In genomic region chr14:34002358-34002757, GRCm38 (mm10) we compare ENCODE assay signal across 29 mouse cellular contexts. TPM values are rescaled to one million over a fixed set of nuclear protein-coding genes. Genes with fewer than 3 reads are reported as not detected.
DNase-seq lines count a peak whose midpoint lies in the region; ATAC-seq and TF ChIP-seq lines count a peak whose summit lies in the region.
"Had no signal": no experiment of that assay in that cellular context is flagged by ENCODE, and none has a peak within 500 bp of the region (broad histone marks: within the 10 kb centered on the region; RNA-seq: fewer than 3 reads in every experiment).

No protein-coding gene starts in this region.

- intact Hi-C loops in heart, postnatal 10 days (cut with DNase I): no loop called here

- H3K4me3 ChIP-seq in intestine, embryonic 14.5 days (ENCODE audit: low read depth, low read length): no peak overlapping the region
- no peak overlapping the region for H3K4me3 ChIP-seq in intestine, embryonic 16.5 days (ENCODE audit: low read length)
- no peak overlapping the region for H3K4me3 ChIP-seq in midbrain, embryonic 10.5 days
- no peak overlapping the region for H3K4me3 ChIP-seq in midbrain, postnatal 0 days (ENCODE audit: low read depth, low read length)
- H3K4me3 ChIP-seq: embryonic facial prominence, embryonic 10.5 days; embryonic facial prominence, embryonic 12.5 days; forebrain, embryonic 13.5 days had no signal

- no peak overlapping the region for H3K4me2 ChIP-seq in intestine, embryonic 14.5 days (ENCODE audit: low read length)
- no peak overlapping the region for H3K4me2 ChIP-seq in intestine, embryonic 16.5 days (ENCODE audit: low read depth, low read length)
- no peak overlapping the region for H3K4me2 ChIP-seq in midbrain, postnatal 0 days (ENCODE audit: low read depth, low read length, poor library complexity, severe bottlenecking)
- H3K4me2 ChIP-seq: embryonic facial prominence, embryonic 12.5 days; forebrain, embryonic 13.5 days had no signal

- WGBS in intestine, embryonic 14.5 days: 79% methylated on average over 5 of the region's 5 CpGs
- 82% methylated on average over 5 of the region's 5 CpGs for WGBS in intestine, embryonic 16.5 days
- 96% methylated on average over 5 of the region's 5 CpGs for WGBS in midbrain, embryonic 10.5 days
- 91% methylated on average over 5 of the region's 5 CpGs for whole genome bisulfite sequencing in midbrain, postnatal 0 days

- H3K27ac ChIP-seq in intestine, embryonic 14.5 days (ENCODE audit: low read depth): no peak overlapping the region
- no peak overlapping the region for H3K27ac ChIP-seq in intestine, embryonic 16.5 days (ENCODE audit: low read length)
- H3K27ac ChIP-seq in midbrain, embryonic 10.5 days (replicated peaks): no peak overlapping the region
- no peak overlapping the region for H3K27ac ChIP-seq in midbrain, postnatal 0 days (ENCODE audit: low read depth, low read length)
- H3K27ac ChIP-seq: embryonic facial prominence, embryonic 10.5 days; embryonic facial prominence, embryonic 12.5 days; forebrain, embryonic 13.5 days had no signal

- TF ChIP-seq CTCF in midbrain, postnatal 0 days (IDR thresholded peaks at IDR 0.05): no peak

- H3K36me3 ChIP-seq in intestine, embryonic 14.5 days (ENCODE audit: control insufficient read depth, insufficient read depth, low read length): no peaks in the 10 kb centered on the region
- no peaks in the 10 kb centered on the region for H3K36me3 ChIP-seq in intestine, embryonic 16.5 days (ENCODE audit: control insufficient read depth, insufficient read depth, low read length)
- H3K36me3 ChIP-seq in midbrain, embryonic 10.5 days: no peaks in the 10 kb centered on the region
- no peaks in the 10 kb centered on the region for H3K36me3 ChIP-seq in midbrain, postnatal 0 days (ENCODE audit: insufficient read depth, low read length)
- H3K36me3 ChIP-seq: embryonic facial prominence, embryonic 10.5 days; embryonic facial prominence, embryonic 12.5 days; G1E had no signal

- ATAC-seq in intestine, embryonic 14.5 days (replicated peaks; ENCODE audit: low FRiP score, low TSS enrichment, low read depth): no peak
- no peak for ATAC-seq in intestine, embryonic 16.5 days
- ATAC-seq in midbrain, postnatal 0 days (ENCODE audit: low FRiP score): no peak
- ATAC-seq: activated CD4-positive, CD25-positive, alpha-beta regulatory T cell, adult 4 months; CD4-positive, CD25-positive, alpha-beta regulatory T cell, adult 4 months; forebrain, embryonic 13.5 days; Patski had no signal

- no peaks in the 10 kb centered on the region for H3K27me3 ChIP-seq in intestine, embryonic 14.5 days (replicated peaks; ENCODE audit: control insufficient read depth, insufficient read depth, low read length)
- no peaks in the 10 kb centered on the region for H3K27me3 ChIP-seq in intestine, embryonic 16.5 days (replicated peaks; ENCODE audit: control insufficient read depth, insufficient read depth, low read length)
- H3K27me3 ChIP-seq in midbrain, embryonic 10.5 days (ENCODE audit: low read depth, poor library complexity, severe bottlenecking): no peaks in the 10 kb centered on the region
- no peaks in the 10 kb centered on the region for H3K27me3 ChIP-seq in midbrain, postnatal 0 days (ENCODE audit: insufficient read depth, low read length)
- H3K27me3 ChIP-seq: forebrain, embryonic 13.5 days; Patski had no signal

- H3K9me3 ChIP-seq in intestine, embryonic 14.5 days (ENCODE audit: control insufficient read depth, low read length): no peaks in the 10 kb centered on the region
- H3K9me3 ChIP-seq in intestine, embryonic 16.5 days (ENCODE audit: control insufficient read depth, low read length): no peaks in the 10 kb centered on the region
- no peaks in the 10 kb centered on the region for H3K9me3 ChIP-seq in midbrain, embryonic 10.5 days (replicated peaks)
- H3K9me3 ChIP-seq in midbrain, postnatal 0 days (ENCODE audit: low read length): no peaks in the 10 kb centered on the region
- H3K9me3 ChIP-seq: embryonic facial prominence, embryonic 10.5 days; embryonic facial prominence, embryonic 12.5 days; forebrain, embryonic 13.5 days had no signal

- H3K4me1 ChIP-seq in intestine, embryonic 14.5 days (replicated peaks; ENCODE audit: control insufficient read depth, insufficient read depth, low read length): no peaks in the 10 kb centered on the region
- H3K4me1 ChIP-seq in intestine, embryonic 16.5 days (ENCODE audit: control insufficient read depth, insufficient read depth, low read length): no peaks in the 10 kb centered on the region
- H3K4me1 ChIP-seq in midbrain, embryonic 10.5 days: no peaks in the 10 kb centered on the region
- H3K4me1 ChIP-seq in midbrain, postnatal 0 days (ENCODE audit: insufficient read depth, low read length): no peaks in the 10 kb centered on the region
- H3K4me1 ChIP-seq: forebrain, embryonic 13.5 days had no signal

- H3K9ac ChIP-seq in intestine, embryonic 14.5 days (ENCODE audit: low read length): no peak overlapping the region
- H3K9ac ChIP-seq in intestine, embryonic 16.5 days (ENCODE audit: low read depth, low read length): no peak overlapping the region
- H3K9ac ChIP-seq in midbrain, postnatal 0 days (replicated peaks; ENCODE audit: low read length, poor library complexity, severe bottlenecking): no peak overlapping the region
- H3K9ac ChIP-seq: embryonic facial prominence, embryonic 12.5 days; forebrain, embryonic 13.5 days had no signal

- DNase-seq in heart, adult 11 months: peak; percentile 65
- DNase-seq in heart, postnatal 10 days: no peak
- peak; percentile 20 for DNase-seq in intestine, embryonic 14.5 days (ENCODE audit: low spot score)
- DNase-seq in midbrain, embryonic 10.5 days (ENCODE audit: low spot score): peak; percentile 7
- no peak for DNase-seq in midbrain, postnatal 0 days (ENCODE audit: low spot score)
- peak; percentile 10 for DNase-seq in urinary bladder, adult 2 months (ENCODE audit: low spot score)
- no peak for DNase-seq in urinary bladder, postnatal 10 days (ENCODE audit: low spot score)
- DNase-seq: adrenal gland, adult 8-10 months; adrenal gland, postnatal 14 days; adrenal gland, postnatal 36 days; B cell, adult 2 months; cerebellum, adult 11-12 months; cerebellum, adult 2 months; cerebellum, adult 9-10 months; cerebellum, postnatal 10 days; cerebellum, postnatal 25 days had no signal

RNA-seq across cellular contexts. Expression of gene Gm30083, which starts 12.6 kb away (rescaled TPM):
- not detected for total RNA-seq in heart, postnatal 10 days (2021)
- not detected in 2 replicates for polyA plus RNA-seq in intestine, embryonic 14.5 days (2014; fragmentation: Nextera tagmentation; extraction: Ambion mirVana)
- polyA plus RNA-seq in intestine, embryonic 16.5 days (2015; fragmentation: Nextera tagmentation; extraction: Ambion mirVana): not detected in 2 replicates
- not detected in 2 replicates for polyA plus RNA-seq in midbrain, embryonic 10.5 days (2016; fragmentation: Nextera tagmentation; extraction: Ambion mirVana)
- total RNA-seq in midbrain, postnatal 0 days (2014; rRNA removed): not detected in 2 replicates
- polyA plus RNA-seq in midbrain, postnatal 0 days (2015; fragmentation: Nextera tagmentation; extraction: Ambion mirVana): not detected in 2 replicates
- 0.32 and 0.38 TPM in 2 replicates for polyA plus RNA-seq in urinary bladder, adult 2 months (2012; rRNA removed)
- total RNA-seq: adrenal gland, adult 18-20 months; adrenal gland, adult 8-10 months; adrenal gland, postnatal 14 days; adrenal gland, postnatal 36 days; CH12.LX; G1E had no signal
- polyA plus RNA-seq: activated CD4-positive, CD25-positive, alpha-beta regulatory T cell, adult 4 months; CD4-positive, CD25-positive, alpha-beta regulatory T cell, adult 4 months; cerebellum, adult 2 months; cortical plate, adult 2 months; embryonic facial prominence, embryonic 10.5 days; embryonic facial prominence, embryonic 12.5 days; embryonic facial prominence, embryonic 14.5 days; forebrain, embryonic 11.5 days; forebrain, embryonic 13.5 days; G1E; Patski had no signal

RNA-seq across cellular contexts. Expression of gene Gm5460, which starts 14.2 kb away (rescaled TPM):
- not detected for total RNA-seq in heart, postnatal 10 days (2021)
- polyA plus RNA-seq in intestine, embryonic 14.5 days (2014; fragmentation: Nextera tagmentation; extraction: Ambion mirVana): not detected in 2 replicates
- not detected in 2 replicates for polyA plus RNA-seq in intestine, embryonic 16.5 days (2015; fragmentation: Nextera tagmentation; extraction: Ambion mirVana)
- polyA plus RNA-seq in midbrain, embryonic 10.5 days (2016; fragmentation: Nextera tagmentation; extraction: Ambion mirVana): not detected in 2 replicates
- total RNA-seq in midbrain, postnatal 0 days (2014; rRNA removed): not detected in 2 replicates
- polyA plus RNA-seq in midbrain, postnatal 0 days (2015; fragmentation: Nextera tagmentation; extraction: Ambion mirVana): not detected in 2 replicates
- polyA plus RNA-seq in urinary bladder, adult 2 months (2012; rRNA removed): 0.03 and 0.12 TPM in 2 replicates
- total RNA-seq: adrenal gland, postnatal 14 days; CH12.LX; G1E had no signal
- polyA plus RNA-seq: activated CD4-positive, CD25-positive, alpha-beta regulatory T cell, adult 4 months; CD4-positive, CD25-positive, alpha-beta regulatory T cell, adult 4 months; cerebellum, adult 2 months; cortical plate, adult 2 months; embryonic facial prominence, embryonic 10.5 days; embryonic facial prominence, embryonic 12.5 days; embryonic facial prominence, embryonic 14.5 days; forebrain, embryonic 11.5 days; forebrain, embryonic 13.5 days; G1E; Patski had no signal

RNA-seq across cellular contexts. Expression of gene Zfp488, which starts 23.8 kb away (rescaled TPM):
- total RNA-seq in heart, postnatal 10 days (2021): under 1 TPM in 1 of 2 experiments, not detected in 1; 0.07 TPM
- 0.50 and 0.60 TPM in 2 replicates for polyA plus RNA-seq in intestine, embryonic 14.5 days (2014; fragmentation: Nextera tagmentation; extraction: Ambion mirVana)
- 0.12 TPM in 2 replicates for polyA plus RNA-seq in intestine, embryonic 16.5 days (2015; fragmentation: Nextera tagmentation; extraction: Ambion mirVana)
- polyA plus RNA-seq in midbrain, embryonic 10.5 days (2016; fragmentation: Nextera tagmentation; extraction: Ambion mirVana): 0.06 and 0.09 TPM in 2 replicates
- 4.7 and 4.9 TPM in 2 replicates for total RNA-seq in midbrain, postnatal 0 days (2014; rRNA removed)
- 0.80 and 0.98 TPM in 2 replicates for polyA plus RNA-seq in midbrain, postnatal 0 days (2015; fragmentation: Nextera tagmentation; extraction: Ambion mirVana)
- polyA plus RNA-seq in urinary bladder, adult 2 months (2012; rRNA removed): 0.44 and 0.46 TPM in 2 replicates
- total RNA-seq: adrenal gland, adult 18-20 months; adrenal gland, postnatal 14 days; adrenal gland, postnatal 36 days; CH12.LX had no signal
- polyA plus RNA-seq: activated CD4-positive, CD25-positive, alpha-beta regulatory T cell, adult 4 months; CD4-positive, CD25-positive, alpha-beta regulatory T cell, adult 4 months; G1E had no signal

RNA-seq across cellular contexts. Expression of gene Rbp3, which starts 48.6 kb away (rescaled TPM):
- total RNA-seq in heart, postnatal 10 days (2021): not detected
- not detected in 2 replicates for polyA plus RNA-seq in intestine, embryonic 14.5 days (2014; fragmentation: Nextera tagmentation; extraction: Ambion mirVana)
- polyA plus RNA-seq in intestine, embryonic 16.5 days (2015; fragmentation: Nextera tagmentation; extraction: Ambion mirVana): not detected in 2 replicates
- polyA plus RNA-seq in midbrain, embryonic 10.5 days (2016; fragmentation: Nextera tagmentation; extraction: Ambion mirVana): 0.07 TPM in 2 replicates
- 0.16 and 0.47 TPM in 2 replicates for total RNA-seq in midbrain, postnatal 0 days (2014; rRNA removed)
- polyA plus RNA-seq in midbrain, postnatal 0 days (2015; fragmentation: Nextera tagmentation; extraction: Ambion mirVana): 0.07 and 0.31 TPM in 2 replicates
- polyA plus RNA-seq in urinary bladder, adult 2 months (2012; rRNA removed): not detected in 2 replicates
- total RNA-seq: adrenal gland, adult 18-20 months; adrenal gland, adult 8-10 months; adrenal gland, postnatal 14 days; adrenal gland, postnatal 36 days; CH12.LX had no signal
- polyA plus RNA-seq: activated CD4-positive, CD25-positive, alpha-beta regulatory T cell, adult 4 months; CD4-positive, CD25-positive, alpha-beta regulatory T cell, adult 4 months; cerebellum, adult 2 months; cortical plate, adult 2 months; embryonic facial prominence, embryonic 14.5 days; forebrain, embryonic 11.5 days; forebrain, embryonic 13.5 days; G1E; Patski had no signal

RNA-seq across cellular contexts. Expression of gene Antxrl, which starts 50.1 kb away (rescaled TPM):
- total RNA-seq in heart, postnatal 10 days (2021): not detected
- polyA plus RNA-seq in intestine, embryonic 14.5 days (2014; fragmentation: Nextera tagmentation; extraction: Ambion mirVana): not detected in 2 replicates
- not detected in 2 replicates for polyA plus RNA-seq in intestine, embryonic 16.5 days (2015; fragmentation: Nextera tagmentation; extraction: Ambion mirVana)
- not detected in 2 replicates for polyA plus RNA-seq in midbrain, embryonic 10.5 days (2016; fragmentation: Nextera tagmentation; extraction: Ambion mirVana)
- not detected in 2 replicates for total RNA-seq in midbrain, postnatal 0 days (2014; rRNA removed)
- not detected in 2 replicates for polyA plus RNA-seq in midbrain, postnatal 0 days (2015; fragmentation: Nextera tagmentation; extraction: Ambion mirVana)
- not detected in 2 replicates for polyA plus RNA-seq in urinary bladder, adult 2 months (2012; rRNA removed)
- total RNA-seq: adrenal gland, adult 18-20 months; adrenal gland, adult 8-10 months; adrenal gland, postnatal 14 days; adrenal gland, postnatal 36 days; CH12.LX had no signal
- polyA plus RNA-seq: activated CD4-positive, CD25-positive, alpha-beta regulatory T cell, adult 4 months; CD4-positive, CD25-positive, alpha-beta regulatory T cell, adult 4 months; cerebellum, adult 2 months; cortical plate, adult 2 months; embryonic facial prominence, embryonic 10.5 days; embryonic facial prominence, embryonic 12.5 days; embryonic facial prominence, embryonic 14.5 days; forebrain, embryonic 11.5 days; forebrain, embryonic 13.5 days; G1E had no signal

Comparison
In these comparisons a context has a peak if more than half of its experiments do, and no peak if none do; other contexts are left out.
1. DNase-seq: peak in heart, adult 11 months (single experiment), intestine, embryonic 14.5 days (single experiment), midbrain, embryonic 10.5 days (single experiment) and urinary bladder, adult 2 months (single experiment); none in heart, postnatal 10 days (0 of 2), midbrain, postnatal 0 days (single experiment) and urinary bladder, postnatal 10 days (single experiment).